Mouse (Mus musculus) gastrocnemius, postnatal 25 days (tissue): ENCODE measurements around the gene Cdx2. TPM values are rescaled to one million over a fixed set of nuclear protein-coding genes. Genes with fewer than 3 reads are reported as not detected.
A peak's percentile ranks its signal among the peaks of the same experiment; 100 is the strongest.

Source experiments
- DNase-seq: peaks from one replicate; pipeline ENCODE4 v3.0.0; 2022
- total RNA-seq, 2 experiments: library from RNA; stranded (reverse); gene quantifications; 1 replicate in 1 of 2; 2 replicates in 1 of 2; pipeline ENCODE4 v1.2.3; 2021

The Cdx2 gene
- total RNA-seq, 2 experiments from 2014 or later: not detected

DNA sequence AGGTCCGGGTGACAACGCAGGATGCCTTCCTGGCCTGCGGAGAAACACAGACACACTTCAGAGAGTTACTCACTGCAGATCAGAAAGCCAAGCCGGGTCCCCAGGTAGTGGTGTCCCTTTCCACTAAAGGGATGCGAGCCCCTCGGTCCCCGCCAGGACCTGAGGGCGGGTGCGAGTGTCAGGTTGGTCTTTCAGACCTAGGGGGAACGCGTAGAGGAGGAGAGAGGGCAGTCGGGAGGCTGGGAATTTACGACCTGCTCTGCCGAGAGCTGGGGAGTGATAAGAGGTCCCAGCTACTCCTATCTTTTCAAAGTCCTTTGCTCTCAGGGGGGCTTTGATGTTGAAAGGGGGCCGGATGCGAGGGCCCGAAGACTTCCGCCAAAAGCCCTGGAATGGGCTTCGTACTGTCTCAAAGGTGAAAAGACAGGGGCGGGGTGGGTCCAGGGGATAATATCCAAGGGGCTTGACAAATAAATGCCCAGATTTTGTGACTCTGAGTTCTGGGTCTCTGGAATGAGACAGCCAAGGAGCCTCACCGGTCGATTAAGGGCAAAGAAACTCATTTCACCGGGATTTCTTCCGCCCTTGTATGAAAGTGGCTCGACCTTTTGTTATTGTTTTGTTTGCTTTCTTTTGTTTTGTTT lies 8.5 kb upstream of the Cdx2 start:
- no peak for DNase-seq

DNA sequence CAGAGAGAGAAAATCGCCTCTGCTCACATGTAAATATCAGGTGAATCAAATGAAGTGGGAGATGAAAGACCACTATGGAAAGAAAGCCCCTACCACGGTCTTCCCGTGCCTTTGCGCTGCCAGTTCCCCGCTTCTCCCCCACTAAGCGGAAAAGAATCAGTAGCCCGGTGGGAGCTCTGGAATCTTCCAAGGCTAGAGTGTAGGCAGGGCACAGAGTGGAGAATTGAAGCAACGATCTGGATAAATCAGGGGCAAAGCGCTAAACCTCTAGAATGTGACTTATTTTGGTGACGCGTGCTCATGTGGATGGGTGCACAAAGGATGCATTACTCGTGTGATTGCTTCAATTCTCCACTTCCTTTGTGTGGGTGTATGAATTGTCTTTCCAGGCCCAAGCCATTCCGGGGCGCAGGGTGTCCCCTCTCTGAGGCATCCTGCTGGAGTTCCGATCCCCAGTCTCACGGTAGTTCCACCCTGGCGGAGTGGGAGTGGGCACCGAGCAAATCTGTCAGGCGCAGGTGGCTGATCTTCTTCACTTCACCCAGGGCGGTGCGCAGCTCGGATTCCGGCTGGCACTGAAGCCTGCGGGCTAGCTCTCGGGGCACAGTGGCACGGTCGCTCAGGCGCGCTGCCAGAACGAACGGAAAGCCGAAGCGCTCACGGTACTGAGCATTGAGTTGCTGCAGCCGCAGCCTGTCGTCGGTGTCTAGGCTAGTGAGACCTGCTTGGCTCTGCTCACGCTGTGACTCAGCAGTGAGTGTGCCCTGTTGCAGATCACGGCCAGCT lies 7.8 kb upstream of the Cdx2 start:
- no peak for DNase-seq

DNA sequence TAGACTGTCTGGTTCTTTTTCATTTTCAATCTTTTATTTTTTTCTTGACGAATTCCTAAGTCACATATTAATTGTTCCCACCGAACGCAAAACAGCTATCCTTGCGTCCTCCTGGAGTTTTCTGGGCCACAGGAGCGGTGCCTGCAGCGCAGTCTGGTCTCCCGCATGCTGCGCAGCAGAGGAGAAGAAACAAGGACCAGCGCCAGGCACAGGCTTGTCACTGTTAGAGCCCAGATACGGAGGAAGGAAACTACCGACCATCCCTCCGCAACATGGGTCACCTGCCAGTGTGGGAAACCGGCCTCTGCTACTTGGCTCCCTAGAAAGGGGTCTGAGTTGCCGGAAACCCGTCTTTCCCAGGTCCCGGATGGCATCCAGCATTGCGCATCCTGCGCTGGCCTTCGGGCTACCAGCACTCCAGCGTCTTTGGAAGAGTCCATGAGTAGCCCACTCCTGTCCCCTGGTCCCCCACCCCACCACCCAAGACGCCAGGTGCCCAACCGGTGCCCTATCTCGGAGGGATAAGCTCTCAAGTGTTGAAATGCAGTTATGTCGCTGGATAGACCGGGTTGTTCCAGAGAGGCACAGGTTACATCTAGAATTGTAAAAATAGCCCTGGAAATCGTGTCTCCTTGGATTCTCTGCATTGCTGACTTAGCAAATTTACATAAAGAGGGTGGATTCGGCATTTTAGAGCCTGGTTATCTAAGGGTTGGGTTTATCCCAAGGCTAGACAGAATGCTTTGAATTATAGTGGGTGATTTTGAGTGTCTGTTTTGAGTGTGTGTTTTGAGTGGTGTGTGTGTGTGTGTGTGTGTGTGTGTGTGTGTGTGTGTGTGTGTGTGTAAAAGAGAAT lies 6.0 kb upstream of the Cdx2 start:
- no peak for DNase-seq

DNA sequence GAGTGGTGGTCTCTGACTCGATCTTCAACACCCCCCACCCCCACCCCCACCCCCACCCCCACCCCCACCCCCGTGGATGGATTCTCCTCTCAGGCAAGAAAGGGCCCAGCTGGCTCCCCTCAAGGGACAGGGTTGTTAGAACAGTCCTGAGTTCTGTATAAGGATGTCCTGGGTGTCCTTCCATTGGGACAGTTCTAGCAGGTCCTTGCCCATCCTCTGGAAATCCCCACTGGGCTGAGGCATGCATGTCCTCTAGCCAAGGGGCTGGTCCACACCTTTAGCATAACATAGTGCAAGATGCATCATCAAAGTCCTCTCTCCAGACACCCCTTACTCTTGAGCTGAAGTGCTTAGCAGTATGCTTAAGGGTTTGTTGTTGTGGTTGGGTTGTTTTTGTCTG lies 2.7 kb upstream of the Cdx2 start:
- DNase-seq: no peak

DNA sequence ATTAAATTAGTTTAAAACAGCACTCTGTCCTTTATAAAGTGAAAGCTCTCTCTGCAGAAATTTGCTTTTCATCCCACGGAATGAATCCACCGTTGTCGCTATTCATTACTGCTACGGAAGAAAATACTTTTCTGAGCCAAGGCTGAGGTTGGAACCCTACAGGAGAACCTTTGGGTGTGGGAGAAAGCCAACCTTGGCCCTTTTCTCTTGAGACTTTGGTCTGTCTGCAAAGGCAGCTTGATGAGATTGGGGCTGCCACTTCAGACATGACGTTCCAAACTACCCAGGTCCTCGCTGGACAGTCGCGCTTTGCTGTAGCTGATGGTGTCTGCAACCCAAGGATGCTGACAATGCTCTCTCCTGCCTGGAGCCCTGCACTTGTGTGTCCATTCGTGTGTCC lies 1.4 kb upstream of the Cdx2 start:
- DNase-seq: no peak

DNA sequence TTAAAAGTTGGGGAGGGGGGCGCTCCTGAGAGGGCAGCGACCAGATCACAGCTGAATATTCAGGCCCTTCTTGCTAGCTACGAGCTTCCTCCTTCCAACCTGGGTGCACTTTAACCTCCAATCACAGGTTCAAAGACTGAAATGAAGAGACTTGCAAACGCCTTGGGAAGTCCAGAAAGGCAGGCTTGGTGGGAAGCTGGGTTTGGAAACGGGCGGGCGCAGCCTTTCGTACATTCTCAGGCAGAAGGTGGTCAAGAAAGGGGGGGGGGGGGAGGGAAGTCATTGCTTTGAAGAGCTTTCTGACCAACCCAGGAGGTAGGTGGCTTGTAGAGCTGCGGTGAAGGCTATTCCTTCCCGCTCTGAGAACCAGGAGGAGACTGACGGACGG lies 322 bp upstream of the Cdx2 start:
- DNase-seq: no peak

DNA sequence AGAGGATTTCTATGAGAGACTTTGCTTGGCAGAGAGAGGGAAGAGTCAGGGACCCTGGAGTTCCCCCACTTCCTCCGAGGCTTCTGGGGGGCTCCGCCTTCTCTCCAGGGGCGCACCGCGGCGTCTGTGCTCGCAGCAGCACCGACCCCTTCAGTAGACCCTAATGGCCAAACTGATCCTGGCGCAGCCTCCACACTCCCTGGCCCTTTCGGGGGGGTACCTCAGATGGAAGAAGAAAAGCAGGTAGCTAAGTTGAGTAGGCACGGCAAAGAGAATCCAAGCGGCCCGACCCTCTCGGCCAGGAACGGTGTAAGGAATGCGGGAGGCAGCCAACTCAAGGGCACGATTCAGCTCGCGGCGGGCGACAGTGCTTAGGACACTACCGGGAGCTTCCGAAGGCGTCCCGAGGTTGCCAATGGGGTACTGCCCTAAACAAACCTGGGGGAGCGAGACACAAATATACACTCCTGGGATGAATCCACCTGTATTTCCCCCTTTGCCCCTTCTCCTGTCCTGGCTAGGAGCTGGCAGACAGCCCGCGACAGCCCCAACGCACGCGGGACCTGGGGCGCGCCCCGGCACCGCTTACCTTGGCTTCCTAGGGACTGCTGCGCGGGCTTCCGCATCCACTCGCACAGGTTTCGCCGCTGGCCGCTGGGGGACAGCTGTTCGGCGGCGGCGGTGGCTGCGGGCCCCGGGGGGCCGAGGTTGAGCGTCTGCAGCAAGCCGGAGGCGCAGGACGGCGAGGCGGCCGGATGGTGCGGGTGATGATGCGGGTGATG lies 1.0 kb downstream of the Cdx2 start:
- no peak for DNase-seq

DNA sequence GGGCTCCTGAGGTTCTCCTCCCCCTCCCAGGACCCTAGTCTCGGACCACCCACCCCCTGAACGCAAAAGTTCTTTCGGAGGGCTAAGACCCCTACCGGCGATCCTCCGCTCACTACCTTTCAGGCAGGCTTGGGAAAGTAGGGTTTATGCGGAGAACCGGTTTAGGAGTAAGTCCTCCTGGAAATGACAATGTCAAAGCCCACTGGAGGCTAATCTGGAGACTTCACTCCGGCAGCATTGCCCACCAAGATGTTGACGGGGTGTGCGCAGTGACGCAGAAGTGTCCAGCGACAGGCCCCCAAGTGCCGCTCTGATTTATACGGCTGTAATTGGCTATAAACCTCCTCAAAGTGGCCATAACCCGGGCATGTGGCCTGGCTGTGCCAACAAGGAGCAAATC lies 1.9 kb downstream of the Cdx2 start:
- no peak for DNase-seq

DNA sequence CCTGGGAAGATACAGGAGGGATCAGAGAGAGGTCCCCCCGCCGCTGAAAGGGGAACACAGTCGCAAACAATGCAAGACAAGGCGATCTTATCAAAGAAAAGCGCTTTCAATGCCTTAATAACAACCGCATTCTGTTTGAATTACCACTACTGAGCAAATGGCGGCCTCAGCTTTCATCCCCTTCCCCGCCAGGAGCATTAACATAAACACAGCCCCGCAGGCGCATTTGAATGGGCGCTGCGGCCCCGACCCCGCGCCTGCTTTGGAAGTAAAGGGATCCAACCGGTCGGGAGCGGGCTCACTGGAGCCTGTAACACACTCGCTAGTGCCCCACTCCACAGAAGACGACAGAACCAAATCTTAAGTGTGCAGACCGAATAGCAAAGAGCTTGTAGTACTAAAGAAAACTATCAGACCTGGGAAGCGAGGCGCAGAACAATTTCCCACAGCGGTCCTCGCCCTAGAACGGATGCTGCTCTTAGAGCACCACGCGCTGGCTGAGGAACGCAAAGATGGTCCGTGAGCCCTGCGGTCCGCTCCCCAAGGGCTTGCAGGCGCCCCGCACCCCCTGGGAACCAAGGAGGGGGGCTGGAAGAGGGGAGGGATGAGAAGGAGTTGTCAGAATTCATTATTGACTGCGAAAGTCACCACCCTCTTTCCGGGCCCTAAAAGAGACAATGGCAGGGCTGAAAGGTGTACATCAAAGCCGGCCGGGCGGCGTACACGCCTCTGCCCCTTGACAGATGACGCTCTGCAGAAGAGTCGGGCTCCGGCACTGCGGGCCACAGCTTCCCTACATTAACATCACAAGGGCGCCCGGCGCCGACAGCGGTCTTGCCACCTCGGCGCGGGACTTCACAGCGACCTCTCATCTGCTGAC lies 2.6 kb downstream of the Cdx2 start:
- no peak for DNase-seq

DNA sequence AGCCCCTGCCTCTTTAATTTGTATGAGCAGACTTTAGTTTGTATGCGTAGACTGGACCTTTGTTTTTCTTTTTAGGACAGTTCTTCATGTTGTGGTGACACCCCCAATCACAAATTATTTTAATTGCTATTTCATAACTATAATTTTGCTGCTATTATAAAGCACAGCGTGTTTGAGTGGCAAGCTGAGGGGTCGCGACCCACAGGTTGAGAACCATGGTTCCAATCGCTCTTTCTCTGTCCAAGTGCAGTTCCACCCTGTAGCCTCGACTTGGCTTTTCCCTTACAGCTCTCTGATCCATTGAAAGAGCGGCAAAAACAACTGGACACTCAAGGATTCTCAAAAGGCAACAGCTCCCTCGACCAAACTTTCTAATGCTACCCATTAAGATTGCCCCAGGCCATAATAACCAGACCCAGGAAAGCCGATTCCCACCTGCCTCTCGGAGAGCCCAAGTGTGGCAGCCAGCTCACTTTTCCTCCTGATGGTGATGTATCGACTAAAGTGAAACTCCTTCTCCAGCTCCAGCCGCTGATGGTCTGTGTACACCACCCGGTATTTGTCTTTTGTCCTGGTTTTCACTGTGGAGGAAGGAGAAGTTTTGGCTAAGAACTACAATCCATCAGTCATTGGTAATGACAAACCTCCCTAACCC lies 4.2 kb downstream of the Cdx2 start:
- DNase-seq: no peak

DNA sequence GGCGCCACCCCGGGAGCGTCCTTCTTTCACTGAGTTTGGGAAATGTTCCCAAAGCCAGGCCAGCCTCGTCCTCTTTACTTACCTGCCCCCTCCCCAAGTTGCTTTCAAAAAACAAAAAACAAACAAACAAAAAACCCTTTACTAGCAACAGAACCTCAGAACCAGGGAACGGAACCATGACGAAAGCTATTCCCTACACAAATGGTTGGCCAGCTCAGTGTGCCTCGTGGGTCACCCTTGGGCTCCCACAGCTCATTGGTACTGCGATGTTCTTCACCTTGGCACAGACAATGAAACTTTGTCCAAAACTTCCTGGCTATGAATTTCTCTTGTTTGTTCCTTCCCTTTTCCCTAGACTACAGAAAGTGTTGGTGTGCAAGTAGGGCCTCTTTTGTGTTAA lies 4.9 kb downstream of the Cdx2 start:
- DNase-seq: no peak

DNA sequence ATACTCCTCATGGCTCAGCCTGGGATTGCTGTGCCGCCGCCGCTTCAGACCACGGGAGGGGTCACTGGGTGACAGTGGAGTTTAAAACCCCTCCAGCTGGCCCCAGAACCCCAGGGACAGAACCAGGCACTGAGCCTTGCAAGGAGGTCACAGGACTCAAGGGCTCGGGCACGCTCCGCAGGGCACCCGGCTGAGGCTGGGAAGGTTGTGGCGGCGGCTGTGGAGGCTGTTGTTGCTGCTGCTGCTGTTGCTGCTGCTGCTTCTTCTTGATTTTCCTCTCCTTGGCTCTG lies 5.3 kb downstream of the Cdx2 start:
- no peak for DNase-seq

DNA sequence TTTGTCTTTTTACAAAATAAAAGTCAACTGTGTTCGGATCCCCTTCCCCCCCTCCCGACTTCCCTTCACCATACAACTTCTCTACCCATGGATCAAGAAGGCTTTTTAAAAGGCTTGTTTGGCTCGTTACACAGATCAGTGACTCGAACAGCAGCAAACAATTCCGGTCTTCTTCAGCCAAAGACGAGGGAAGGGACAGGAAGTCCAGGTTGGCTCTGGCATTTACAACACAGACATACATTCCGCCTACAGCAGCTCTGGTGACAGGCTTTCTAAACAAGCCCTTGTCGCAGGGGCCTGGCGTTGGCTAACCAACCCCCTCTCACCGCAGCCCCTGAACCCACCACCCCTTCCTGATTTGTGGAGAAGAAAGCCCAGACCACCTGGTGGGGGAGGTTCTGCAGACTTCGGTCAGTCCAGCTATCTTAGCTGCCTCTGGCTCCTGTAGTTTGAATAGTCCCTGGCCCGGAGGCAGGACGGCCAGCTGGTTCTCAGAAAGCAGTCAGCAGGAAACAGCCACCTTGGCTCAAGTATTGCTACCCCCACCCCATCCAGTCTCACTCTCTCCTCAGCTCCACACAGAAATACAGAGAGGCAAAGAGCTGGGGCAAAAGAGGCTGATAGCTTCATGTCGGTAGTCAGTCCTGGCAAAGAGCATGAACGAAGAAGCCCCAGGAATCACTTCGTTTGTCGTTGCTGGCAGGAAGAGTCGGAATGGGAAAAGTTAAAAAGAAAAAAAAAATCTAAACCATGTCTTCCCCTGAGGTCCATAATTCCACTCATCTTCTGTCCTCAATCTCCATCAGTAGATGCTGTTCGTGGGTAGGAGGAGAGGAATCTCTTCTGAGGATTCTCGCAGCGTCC lies 5.9 kb downstream of the Cdx2 start:
- DNase-seq: no peak

DNA sequence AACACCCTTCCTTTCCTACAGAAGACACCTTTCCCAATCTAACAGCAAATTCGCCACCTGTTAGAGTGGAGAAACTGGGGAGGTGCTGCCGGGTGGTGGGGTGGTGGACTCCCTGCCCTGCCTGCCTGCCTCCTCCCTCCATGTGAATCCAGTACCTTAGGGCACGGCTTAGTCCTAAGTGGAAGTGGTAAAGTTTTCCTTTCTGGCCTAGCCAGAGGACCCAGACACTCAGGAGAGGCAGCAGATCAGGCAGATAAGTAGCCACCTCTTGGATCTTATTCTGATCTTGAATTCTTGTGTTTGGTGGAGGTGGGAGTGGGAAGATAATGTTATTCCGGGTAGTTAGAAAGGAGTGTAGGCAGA lies 7.1 kb downstream of the Cdx2 start:
- DNase-seq: no peak

DNA sequence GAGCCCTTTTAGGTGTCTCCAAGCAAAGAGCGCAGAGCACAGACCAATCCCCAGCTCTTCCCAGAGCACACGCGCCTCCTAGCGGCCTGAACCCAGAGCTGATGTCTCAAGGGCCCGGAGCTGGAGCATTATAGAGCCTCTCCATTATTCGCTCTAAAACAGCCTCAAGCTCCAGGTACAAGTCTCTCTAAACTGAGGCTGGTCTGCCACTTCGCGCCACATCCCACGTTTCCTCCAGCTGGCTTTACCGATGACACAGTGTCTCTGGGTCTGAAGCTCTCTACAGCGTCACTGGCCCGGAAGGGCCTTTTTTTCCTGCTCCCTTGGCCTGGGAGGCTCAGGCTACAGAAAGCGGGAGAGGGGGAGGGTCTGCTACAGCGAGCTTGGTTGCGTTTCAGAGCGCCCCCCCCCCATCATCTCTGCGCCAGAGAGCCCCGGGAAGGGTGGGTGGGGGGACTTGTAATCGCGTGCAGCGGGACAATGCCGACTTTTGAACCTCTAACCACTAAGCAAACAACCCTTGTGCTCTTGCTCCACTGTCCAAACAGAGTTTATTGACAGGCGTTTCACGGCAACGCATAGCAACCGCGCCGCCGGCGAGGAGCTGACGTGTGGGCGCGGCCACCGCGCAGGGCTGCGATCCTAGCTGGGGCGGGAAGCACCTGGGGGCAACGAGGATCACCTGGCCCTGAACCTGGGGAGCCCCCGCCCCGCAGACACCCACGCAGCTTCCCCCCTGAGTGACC lies 7.6 kb downstream of the Cdx2 start:
- DNase-seq: no peak

DNA sequence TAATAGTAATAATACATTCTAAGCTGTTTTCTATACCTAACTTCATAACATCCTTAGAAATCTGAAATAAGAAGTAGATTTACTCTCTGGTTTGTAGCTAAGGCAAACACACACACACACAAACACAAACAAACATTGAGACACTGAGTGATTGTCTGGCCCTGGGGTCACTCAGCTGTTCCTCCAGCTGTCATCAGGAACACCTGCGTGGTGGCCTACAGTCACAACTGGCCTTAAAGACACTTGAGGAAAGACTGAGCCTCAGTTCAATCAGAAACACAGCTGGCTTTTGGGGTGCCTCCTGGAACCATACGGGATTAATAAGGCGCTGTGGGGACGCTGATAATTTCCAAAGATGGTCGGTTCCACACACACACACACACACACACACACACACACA lies 9.8 kb downstream of the Cdx2 start:
- no peak for DNase-seq

DNA sequence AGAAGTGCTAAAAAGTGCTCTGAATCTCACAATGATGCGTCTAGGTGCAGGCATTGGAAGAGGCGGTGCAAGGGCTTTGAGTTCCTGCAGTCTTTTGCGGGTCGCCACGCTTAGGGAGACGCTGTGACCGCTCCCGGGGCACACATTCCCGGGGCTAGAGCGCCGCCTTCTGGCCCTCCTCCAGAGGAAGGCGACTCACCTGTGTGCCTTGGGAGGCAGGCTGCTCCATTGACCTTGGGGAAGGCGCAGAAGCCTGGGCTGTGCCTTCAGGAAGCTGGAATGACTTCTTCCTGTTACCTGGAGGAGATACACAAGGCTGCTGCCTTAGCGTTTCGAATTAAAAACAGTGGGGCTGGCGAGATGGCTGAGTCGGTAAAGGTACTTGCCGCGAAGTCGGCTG lies 12.9 kb downstream of the Cdx2 start:
- no peak for DNase-seq

DNA sequence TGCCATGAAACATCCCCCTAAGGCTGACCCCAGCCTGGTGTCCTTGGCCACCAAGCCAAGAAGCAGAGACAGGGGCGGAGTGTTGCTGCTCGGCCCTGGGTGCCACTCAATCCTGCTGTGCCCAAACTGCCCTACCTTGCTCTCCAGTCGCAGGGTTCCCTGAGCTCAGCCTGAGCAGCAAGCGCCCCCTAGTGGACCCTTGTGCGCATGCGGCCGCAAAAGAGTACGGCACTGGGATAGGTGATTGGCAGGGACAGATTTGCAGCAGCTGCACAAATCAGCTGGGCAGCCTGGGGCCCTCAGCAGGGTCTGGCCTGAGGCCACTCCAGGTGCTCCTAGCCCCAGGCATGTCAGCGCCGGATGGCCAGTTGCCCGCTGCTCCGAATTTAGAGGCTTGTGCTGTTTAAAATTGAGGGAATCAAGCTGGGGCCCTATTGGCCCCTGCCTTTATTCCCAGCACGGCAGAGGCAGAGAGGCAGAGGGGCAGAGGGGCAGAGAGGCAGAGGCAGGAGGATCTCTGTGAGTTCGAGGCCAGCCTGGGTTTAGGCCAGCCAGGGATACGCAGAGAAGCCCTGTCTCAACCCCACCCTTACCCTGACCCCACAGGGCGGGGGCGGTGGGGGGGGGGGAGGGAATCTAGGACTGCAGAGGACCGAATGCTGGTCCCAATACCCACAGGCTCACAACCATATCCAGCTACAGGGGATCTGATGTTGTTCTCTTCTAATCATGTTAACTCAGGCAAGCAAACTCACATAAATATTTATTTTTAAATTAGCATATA lies 13.8 kb downstream of the Cdx2 start:
- peak; percentile 21 for DNase-seq
